ENCODE assay signal across 17 mouse cellular contexts in genomic region chrX:53162589-53162988, GRCm38 (mm10).
DNase-seq lines count a peak whose midpoint lies in the region; ATAC-seq and TF ChIP-seq lines count a peak whose summit lies in the region.
"Had no signal": no experiment of that assay in that cellular context is flagged by ENCODE, and none has a peak within 500 bp of the region (broad histone marks: within the 10 kb centered on the region; RNA-seq: fewer than 3 reads in every experiment).

No protein-coding gene starts in this region.

- no peak overlapping the region for H3K4me2 ChIP-seq in heart, embryonic 16.5 days (ENCODE audit: low read depth, low read length)
- H3K4me2 ChIP-seq in lung, postnatal 0 days (replicated peaks; ENCODE audit: low read depth, low read length): no peak overlapping the region
- H3K4me2 ChIP-seq in intestine, embryonic 15.5 days (replicated peaks): no peak overlapping the region
- H3K4me2 ChIP-seq in stomach, postnatal 0 days (replicated peaks; ENCODE audit: low read depth): no peak overlapping the region

- H3K36me3 ChIP-seq in heart, embryonic 16.5 days (ENCODE audit: control insufficient read depth, insufficient read depth): no peaks in the 10 kb centered on the region
- no peaks in the 10 kb centered on the region for H3K36me3 ChIP-seq in lung, postnatal 0 days (ENCODE audit: insufficient read depth, low read length)
- no peaks in the 10 kb centered on the region for H3K36me3 ChIP-seq in intestine, embryonic 15.5 days
- H3K36me3 ChIP-seq in stomach, postnatal 0 days (ENCODE audit: control insufficient read depth, insufficient read depth, low read length): no peaks in the 10 kb centered on the region
- H3K36me3 ChIP-seq in thymus, adult 2 months (ENCODE audit: control insufficient read depth, insufficient read depth, low read length): no peaks in the 10 kb centered on the region
- H3K36me3 ChIP-seq: midbrain, embryonic 10.5 days had no signal

- DNase-seq in heart, postnatal 4 days: no peak
- peak; percentile 60 for DNase-seq in lung, postnatal 0 days (ENCODE audit: low spot score)
- no peak for DNase-seq in lung, postnatal 36 days
- no peak for DNase-seq in stomach, postnatal 0 days (ENCODE audit: low spot score)
- no peak for DNase-seq in thymus, adult 2 months
- no peak for DNase-seq in cerebellum, adult 9-10 months
- DNase-seq: adrenal gland, postnatal 25 days; cerebellum, postnatal 10 days; forebrain, postnatal 0 days; heart, adult 18-20 months; kidney, postnatal 10 days had no signal

- peak overlapping the region; percentile 67; the same call in 1 of the 2 replicates for H3K27ac ChIP-seq in heart, embryonic 16.5 days (ENCODE audit: low read length)
- peak overlapping the region; percentile 28; the same call in 1 of the 2 replicates for H3K27ac ChIP-seq in lung, postnatal 0 days (ENCODE audit: low read length)
- H3K27ac ChIP-seq in intestine, embryonic 15.5 days: no peak overlapping the region
- H3K27ac ChIP-seq in stomach, postnatal 0 days (replicated peaks): no peak overlapping the region
- no peak overlapping the region for H3K27ac ChIP-seq in thymus, adult 2 months (ENCODE audit: control insufficient read depth, insufficient read depth, low read length)
- H3K27ac ChIP-seq: midbrain, embryonic 10.5 days had no signal

- no peak overlapping the region for H3K9ac ChIP-seq in heart, embryonic 16.5 days (ENCODE audit: low read length)
- H3K9ac ChIP-seq in lung, postnatal 0 days (replicated peaks; ENCODE audit: low read depth): no peak overlapping the region
- H3K9ac ChIP-seq in intestine, embryonic 15.5 days: no peak overlapping the region
- no peak overlapping the region for H3K9ac ChIP-seq in stomach, postnatal 0 days (ENCODE audit: low read length)
- H3K9ac ChIP-seq: forebrain, postnatal 0 days had no signal

- TF ChIP-seq EP300 in lung, postnatal 0 days (IDR thresholded peaks at IDR 0.05): no peak
- TF ChIP-seq EP300 in stomach, postnatal 0 days (optimal IDR thresholded peaks at IDR 0.05): no peak

- no peak overlapping the region for H3K4me3 ChIP-seq in heart, embryonic 16.5 days (ENCODE audit: low read length)
- H3K4me3 ChIP-seq in lung, postnatal 0 days (ENCODE audit: low read depth, low read length): no peak overlapping the region
- H3K4me3 ChIP-seq in intestine, embryonic 15.5 days (replicated peaks): no peak overlapping the region
- H3K4me3 ChIP-seq in stomach, postnatal 0 days (ENCODE audit: low read depth, low read length): no peak overlapping the region
- H3K4me3 ChIP-seq in thymus, adult 2 months (ENCODE audit: control insufficient read depth, insufficient read depth, low read length): no peak overlapping the region
- H3K4me3 ChIP-seq: erythroblast, embryonic 14.5 days; midbrain, embryonic 10.5 days had no signal

- no peak for TF ChIP-seq CTCF in lung, postnatal 0 days (IDR thresholded peaks at IDR 0.05)
- no peak for TF ChIP-seq CTCF in stomach, postnatal 0 days (IDR thresholded peaks at IDR 0.05; ENCODE audit: low read depth)
- TF ChIP-seq CTCF in thymus, adult 2 months (IDR thresholded peaks at IDR 0.05; ENCODE audit: borderline replicate concordance, control insufficient read depth, extremely low read depth, insufficient read depth, low read length, poor library complexity): no peak

- no peaks in the 10 kb centered on the region for H3K9me3 ChIP-seq in heart, embryonic 16.5 days (replicated peaks; ENCODE audit: control insufficient read depth, low read length)
- no peaks in the 10 kb centered on the region for H3K9me3 ChIP-seq in lung, postnatal 0 days (ENCODE audit: low read length)
- H3K9me3 ChIP-seq in intestine, embryonic 15.5 days: no peaks in the 10 kb centered on the region
- no peaks in the 10 kb centered on the region for H3K9me3 ChIP-seq in stomach, postnatal 0 days (ENCODE audit: control insufficient read depth, low read length)
- H3K9me3 ChIP-seq: midbrain, embryonic 10.5 days had no signal

- no peaks in the 10 kb centered on the region for H3K27me3 ChIP-seq in heart, embryonic 16.5 days (ENCODE audit: control insufficient read depth, insufficient read depth, low read length)
- H3K27me3 ChIP-seq in lung, postnatal 0 days (replicated peaks; ENCODE audit: insufficient read depth, low read length): no peaks in the 10 kb centered on the region
- H3K27me3 ChIP-seq in intestine, embryonic 15.5 days (replicated peaks): no peaks in the 10 kb centered on the region
- H3K27me3 ChIP-seq in stomach, postnatal 0 days (ENCODE audit: control insufficient read depth, insufficient read depth, low read length): no peaks in the 10 kb centered on the region
- H3K27me3 ChIP-seq in thymus, adult 2 months (ENCODE audit: control insufficient read depth, insufficient read depth, low read length): no peaks in the 10 kb centered on the region

- H3K4me1 ChIP-seq in heart, embryonic 16.5 days (ENCODE audit: control insufficient read depth, insufficient read depth, low read length): peaks cover 32% of the 10 kb centered on the region
- no peaks in the 10 kb centered on the region for H3K4me1 ChIP-seq in lung, postnatal 0 days (ENCODE audit: insufficient read depth, low read depth, low read length)
- H3K4me1 ChIP-seq in intestine, embryonic 15.5 days (replicated peaks): no peaks in the 10 kb centered on the region
- no peaks in the 10 kb centered on the region for H3K4me1 ChIP-seq in stomach, postnatal 0 days (replicated peaks; ENCODE audit: control insufficient read depth, insufficient read depth)
- peaks cover 4% of the 10 kb centered on the region for H3K4me1 ChIP-seq in thymus, adult 2 months (replicated peaks; ENCODE audit: control insufficient read depth, insufficient read depth, low read length)

- 58% methylated on average over 4 of the region's 4 CpGs for WGBS in heart, embryonic 16.5 days
- WGBS in lung, postnatal 0 days: 35% methylated on average over 4 of the region's 4 CpGs
- WGBS in intestine, embryonic 15.5 days: 47% methylated on average over 4 of the region's 4 CpGs
- WGBS in stomach, postnatal 0 days: 34% methylated on average over 4 of the region's 4 CpGs
- WGBS in thymus, adult 2 months: 77% methylated on average over 4 of the region's 4 CpGs

- no peak for TF ChIP-seq POLR2A in thymus, adult 2 months (IDR thresholded peaks at IDR 0.05; ENCODE audit: control insufficient read depth, extremely low read depth, insufficient read depth, low read length, poor library complexity)

- no peak for ATAC-seq in heart, embryonic 16.5 days (replicated peaks; ENCODE audit: extremely low read depth, insufficient read depth, low FRiP score)
- peak; percentile 34; the same call in 1 of the 2 replicates for ATAC-seq in lung, postnatal 0 days
- peak; percentile 59; the same call in 1 of the 2 replicates for ATAC-seq in intestine, embryonic 15.5 days
- ATAC-seq in stomach, postnatal 0 days (ENCODE audit: low FRiP score, low TSS enrichment): peak; percentile 87
- ATAC-seq: activated CD4-positive, CD25-positive, alpha-beta regulatory T cell, adult 4 months; forebrain, postnatal 0 days; inflammation-experienced regulatory T-cells, adult 6 months had no signal

Comparison
In these comparisons a context has a peak if more than half of its experiments do, and no peak if none do; other contexts are left out.
1. H3K27ac ChIP-seq: peak in heart, embryonic 16.5 days (single experiment) and lung, postnatal 0 days (single experiment); none in intestine, embryonic 15.5 days (single experiment), stomach, postnatal 0 days (single experiment) and thymus, adult 2 months (single experiment).